Mouse (Mus musculus) MEL (cell line): ENCODE data around the gene Sntg2. TPM values are rescaled to one million over a fixed set of nuclear protein-coding genes. Genes with fewer than 3 reads are reported as not detected.

ENCODE experiments used
- DNase-seq: peaks from one replicate; pipeline ENCODE4 v3.0.0; 2011; ENCODE audit warnings: low read depth, low spot score
- H3K27ac ChIP-seq: 2 replicates; pipeline ENCODE4 v1.5.1; 2012; ENCODE audit warnings: low read depth, mild to moderate bottlenecking, control low read depth, low read length, moderate library complexity; ENCODE audit not compliant: control insufficient read depth
- H3K27me3 ChIP-seq, 2 experiments: fragments of 150-350 bp in 1 of 2; sonication (generic) in 1 of 2; 2 replicates each; pipeline ENCODE4 v1.6.1; 2012; ENCODE audit warnings: low read length in 2 of 2, mild to moderate bottlenecking in 2 of 2, improper control_type of control experiment in 1 of 2, moderate library complexity in 1 of 2; ENCODE audit not compliant: insufficient read depth in 2 of 2, control insufficient read depth in 1 of 2
- H3K36me3 ChIP-seq, 2 experiments: 2 replicates each; pipeline ENCODE4 v1.6.1; 2012 to 2014; ENCODE audit warnings: low read length in 2 of 2, improper control_type of control experiment in 1 of 2, inconsistent platforms in 1 of 2, mild to moderate bottlenecking in 1 of 2; ENCODE audit not compliant: insufficient read depth in 2 of 2, control insufficient read depth in 1 of 2
- H3K4me1 ChIP-seq, 2 experiments: fragments of 150-350 bp in 1 of 2; sonication (generic) in 1 of 2; 2 replicates each; pipeline ENCODE4 v1.6.1; 2012; ENCODE audit warnings: low read length in 2 of 2, improper control_type of control experiment in 1 of 2, mild to moderate bottlenecking in 1 of 2; ENCODE audit not compliant: insufficient read depth in 2 of 2, control insufficient read depth in 1 of 2
- H3K4me3 ChIP-seq, 2 experiments: fragments of 150-350 bp in 1 of 2; sonication (generic) in 1 of 2; 2 replicates each; pipeline ENCODE4 v1.5.1; 2012; ENCODE audit warnings: low read depth in 2 of 2, low read length in 2 of 2, mild to moderate bottlenecking in 2 of 2, moderate library complexity in 2 of 2, control low read depth in 1 of 2, improper control_type of control experiment in 1 of 2; ENCODE audit not compliant: control insufficient read depth in 1 of 2, insufficient read depth in 1 of 2
- H3K79me2 ChIP-seq: 2 replicates; pipeline ENCODE4 v1.6.1; 2012; ENCODE audit warnings: mild to moderate bottlenecking, low read length, moderate library complexity; ENCODE audit not compliant: control insufficient read depth, poor library complexity, insufficient read depth
- H3K9ac ChIP-seq: 2 replicates; pipeline ENCODE4 v1.6.1; 2012; ENCODE audit warnings: low read depth, mild to moderate bottlenecking, control low read depth, low read length, moderate library complexity; ENCODE audit not compliant: control insufficient read depth, poor library complexity, severe bottlenecking
- H3K9me3 ChIP-seq: fragments of 150-350 bp; sonication (generic); replicated peaks from 2 replicates; pipeline ENCODE4 v1.6.1; 2012; ENCODE audit warnings: mild to moderate bottlenecking, low read length, improper control_type of control experiment, moderate library complexity; ENCODE audit not compliant: insufficient read depth
- BHLHE40 ChIP-seq: IDR thresholded peaks from 2 replicates; pipeline ENCODE4 v1.6.1; 2012; ENCODE audit warnings: low read depth, mild to moderate bottlenecking, inconsistent platforms, low read length, improper control_type of control experiment, borderline replicate concordance
- CHD1 ChIP-seq: IDR thresholded peaks from 2 replicates; pipeline ENCODE4 v1.6.1; 2012; ENCODE audit warnings: low read depth, mild to moderate bottlenecking, inconsistent platforms, low read length, improper control_type of control experiment
- CTCF ChIP-seq, 3 experiments: IDR thresholded peaks in 2 of 3; conservative IDR thresholded peaks in 1 of 3; 2 replicates each; pipeline ENCODE4 v1.5.1; 2011 to 2012; ENCODE audit warnings: low read length in 3 of 3, low read depth in 2 of 3, mild to moderate bottlenecking in 2 of 3, improper control_type of control experiment in 1 of 3, inconsistent platforms in 1 of 3, mixed read lengths in 1 of 3, moderate library complexity in 1 of 3; ENCODE audit not compliant: control insufficient read depth in 1 of 3, insufficient read depth in 1 of 3, poor library complexity in 1 of 3, severe bottlenecking in 1 of 3
- ETS1 ChIP-seq: IDR thresholded peaks from 2 replicates; pipeline ENCODE4 v1.6.1; 2012; ENCODE audit warnings: low read depth, mild to moderate bottlenecking, inconsistent platforms, low read length, improper control_type of control experiment, moderate library complexity
- GABPA ChIP-seq: IDR thresholded peaks from 2 replicates; pipeline ENCODE4 v1.6.1; 2012; ENCODE audit warnings: low read depth, mild to moderate bottlenecking, inconsistent platforms, low read length, improper control_type of control experiment, moderate library complexity
- JUND ChIP-seq: IDR thresholded peaks from 2 replicates; pipeline ENCODE4 v1.6.1; 2011; ENCODE audit warnings: low read depth, mild to moderate bottlenecking, improper control_type of control experiment, low read length
- MAZ ChIP-seq: IDR thresholded peaks from 2 replicates; pipeline ENCODE4 v1.6.1; 2012; ENCODE audit warnings: low read depth, mild to moderate bottlenecking, inconsistent platforms, low read length, improper control_type of control experiment
- MEF2A ChIP-seq: IDR thresholded peaks from 2 replicates; pipeline ENCODE4 v1.6.1; 2014; ENCODE audit warnings: low read depth, mild to moderate bottlenecking, inconsistent platforms, low read length, improper control_type of control experiment; ENCODE audit not compliant: poor library complexity, insufficient replicate concordance, severe bottlenecking; ENCODE audit errors: extremely low read depth
- MXI1 ChIP-seq: IDR thresholded peaks from 2 replicates; pipeline ENCODE4 v1.6.1; 2011; ENCODE audit warnings: mild to moderate bottlenecking, low read depth, low read length, improper control_type of control experiment
- NELFE ChIP-seq: IDR thresholded peaks from 2 replicates; pipeline ENCODE4 v1.6.1; 2011; ENCODE audit warnings: low read depth, low read length, improper control_type of control experiment
- NRF1 ChIP-seq: IDR thresholded peaks from 2 replicates; pipeline ENCODE4 v1.6.1; 2014; ENCODE audit warnings: low read depth, mild to moderate bottlenecking, inconsistent platforms, low read length, improper control_type of control experiment, moderate library complexity; ENCODE audit not compliant: poor library complexity, insufficient read depth, severe bottlenecking
- POLR2A ChIP-seq, 2 experiments: IDR thresholded peaks; 2 replicates each; pipeline ENCODE4 v1.6.1; 2011 to 2012; ENCODE audit warnings: low read length in 2 of 2, mild to moderate bottlenecking in 2 of 2, control low read depth in 1 of 2, improper control_type of control experiment in 1 of 2, low read depth in 1 of 2, moderate library complexity in 1 of 2; ENCODE audit not compliant: control insufficient read depth in 1 of 2, insufficient read depth in 1 of 2, poor library complexity in 1 of 2
- POLR2AphosphoS2 ChIP-seq: IDR thresholded peaks from 2 replicates; pipeline ENCODE4 v1.6.1; 2011; ENCODE audit warnings: low read length, improper control_type of control experiment
- POLR2AphosphoS5 ChIP-seq: IDR thresholded peaks from 2 replicates; pipeline ENCODE4 v1.6.1; 2012; ENCODE audit warnings: low read depth, borderline replicate concordance, mild to moderate bottlenecking, inconsistent platforms, low read length, moderate library complexity, mixed read lengths
- RAD21 ChIP-seq: IDR thresholded peaks from 2 replicates; pipeline ENCODE4 v1.6.1; 2011; ENCODE audit warnings: mild to moderate bottlenecking, low read depth, low read length, improper control_type of control experiment
- RCOR1 ChIP-seq: IDR thresholded peaks from 2 replicates; pipeline ENCODE4 v1.6.1; 2012; ENCODE audit warnings: low read depth, mild to moderate bottlenecking, inconsistent platforms, low read length, improper control_type of control experiment
- UBTF ChIP-seq: IDR thresholded peaks from 2 replicates; pipeline ENCODE4 v1.6.1; 2012; ENCODE audit warnings: low read depth, mild to moderate bottlenecking, inconsistent platforms, low read length, improper control_type of control experiment, moderate library complexity, borderline replicate concordance; ENCODE audit not compliant: insufficient read depth
- ZC3H11A ChIP-seq: IDR thresholded peaks from 2 replicates; pipeline ENCODE4 v1.6.1; 2012; ENCODE audit warnings: low read depth, mild to moderate bottlenecking, inconsistent platforms, low read length, improper control_type of control experiment
- ZKSCAN1 ChIP-seq: IDR thresholded peaks from 2 replicates; pipeline ENCODE4 v1.6.1; 2012; ENCODE audit warnings: low read depth, mild to moderate bottlenecking, inconsistent platforms, low read length, improper control_type of control experiment, moderate library complexity
- ZNF384 ChIP-seq: IDR thresholded peaks from 2 replicates; pipeline ENCODE4 v1.6.1; 2012; ENCODE audit warnings: low read depth, mild to moderate bottlenecking, inconsistent platforms, low read length, improper control_type of control experiment
- polyA plus RNA-seq, 2 experiments: library from polyadenylated mRNA; stranded (reverse) in 1 of 2; unstranded in 1 of 2; fragments of >175 nt in 1 of 2; fragments of >200 nt in 1 of 2; gene quantifications; 2 replicates each; pipeline versions ENCODE4 v1.2.1 to v1.2.4; 2012; ENCODE audit warnings: low replicate concordance in 2 of 2, low read depth in 1 of 2; ENCODE audit not compliant: insufficient read length in 2 of 2, insufficient read depth in 1 of 2, missing spikeins in 1 of 2
- total RNA-seq: library from RNA; depleted of rRNA; stranded (reverse); fragments of 300-350 nt; gene quantifications from 2 replicates; pipeline ENCODE4 v1.2.3, GENCODE M21; 2012

Sntg2 gene
- total and polyA plus RNA-seq, 3 experiments = not detected

- no peak overlapping the region for H3K27ac ChIP-seq
- no peak overlapping the region for H3K4me3 ChIP-seq
- H3K4me1 ChIP-seq = no peaks in the 10 kb centered on the region
- no peaks in the 10 kb centered on the region for H3K27me3 ChIP-seq
- H3K79me2 ChIP-seq = no peaks in the 10 kb centered on the region
- no peaks in the 10 kb centered on the region for H3K9me3 ChIP-seq
- TF ChIP-seq ZC3H11A = no peak
- TF ChIP-seq CTCF (IDR thresholded peaks at IDR 0.05 in 2 of 3, conservative IDR thresholded peaks at IDR 0.05 in 1 of 3; ENCODE audit: control insufficient read depth in 1 of 3, insufficient read depth in 1 of 3, low read depth in 2 of 3, low read length in 3 of 3, poor library complexity in 1 of 3, severe bottlenecking in 1 of 3) = no peak
- no peak for TF ChIP-seq POLR2AphosphoS5
- TF ChIP-seq RCOR1 = no peak
- TF ChIP-seq ZKSCAN1 = no peak
- no peak for TF ChIP-seq ZNF384
- TF ChIP-seq JUND = no peak
- TF ChIP-seq MAZ = no peak
- TF ChIP-seq BHLHE40 = no peak
- TF ChIP-seq MEF2A = no peak
- TF ChIP-seq POLR2AphosphoS2 = no peak
- TF ChIP-seq ETS1 = no peak
- no peak for TF ChIP-seq CHD1
- TF ChIP-seq NELFE = no peak
- no peak overlapping the region for H3K9ac ChIP-seq
- no peak for DNase-seq
- H3K36me3 ChIP-seq = no peaks in the 10 kb centered on the region
These were observed 118.6 kb downstream of the Sntg2 start for GRCm38 (mm10) chr12:30254581-30254980.

GRCm38 (mm10) chr12:30252381-30252780 lies 120.8 kb downstream of the Sntg2 start:
- H3K27me3 ChIP-seq = no peaks in the 10 kb centered on the region

More at GRCm38 (mm10) chr12:30252381-30252780, 120.8 kb downstream of the Sntg2 start:
- Histone ChIP-seq H3K79me2 (no peaks in the 10 kb centered on the region), H3K9me3 (no peaks in the 10 kb centered on the region), H3K9ac (no peak overlapping the region), H3K4me1 (no peaks in the 10 kb centered on the region), H3K36me3 (no peaks in the 10 kb centered on the region), H3K27ac (no peak overlapping the region), H3K4me3 (no peak overlapping the region)
- TF ChIP-seq POLR2AphosphoS5 (no peak), GABPA (no peak), JUND (no peak), POLR2A (IDR thresholded peaks at IDR 0.05; ENCODE audit: control insufficient read depth in 1 of 2, insufficient read depth in 1 of 2, low read depth in 1 of 2, low read length in 2 of 2, poor library complexity in 1 of 2) (no peak), RAD21 (no peak), ETS1 (no peak), NRF1 (no peak), UBTF (no peak), MXI1 (no peak)
- no peak for DNase-seq
